Mouse (Mus musculus) ES-Bruce4 (cell line): ENCODE measurements at regions not wholly inside any gene's neighbourhood (a gene's known extent, or its start where the extent isn't known, plus 50 kb on each side); places are given as distances from the start of the nearest gene placed in this dataset.

Experiments
- CTCF ChIP-seq: IDR thresholded peaks from one replicate; pipeline ENCODE4 v1.8.1; 2011; ENCODE audit warnings: low read depth, low read length
- POLR2A ChIP-seq: IDR thresholded peaks from one replicate; pipeline ENCODE4 v1.8.1; 2011; ENCODE audit warnings: low read length; ENCODE audit not compliant: insufficient read depth

- TF ChIP-seq POLR2A (no peak), CTCF (no peak)
Measured at GRCm38 (mm10) chr5:73815752-73816151, 164.6 kb downstream of the Spata18 start.
